Mouse (Mus musculus) embryo, embryonic 9.5 days (tissue): ENCODE measurements around the gene Jmjd1c.

Experiments used
- DNase-seq: peaks from one replicate; pipeline ENCODE4 v3.0.0-alpha.2; 2017; ENCODE audit errors: extremely low spot score

The Jmjd1c gene

GRCm38 (mm10) chr10:67226543-67226942, 130.6 kb downstream of the Jmjd1c start:
- no peak for DNase-seq

GRCm38 (mm10) chr10:67230439-67230838, 134.5 kb downstream of the Jmjd1c start:
- no peak for DNase-seq

GRCm38 (mm10) chr10:67247145-67247544, 151.2 kb downstream of the Jmjd1c start:
- peak; percentile 28 for DNase-seq

- no peak for DNase-seq
These were observed 153.6 kb downstream of the Jmjd1c start for GRCm38 (mm10) chr10:67249486-67249885.

GRCm38 (mm10) chr10:67250846-67251245, 154.9 kb downstream of the Jmjd1c start:
- no peak for DNase-seq

GRCm38 (mm10) chr10:67252353-67252752, 156.4 kb downstream of the Jmjd1c start:
- no peak for DNase-seq

GRCm38 (mm10) chr10:67253115-67253514, 157.2 kb downstream of the Jmjd1c start:
- no peak for DNase-seq

- peak; percentile 35 for DNase-seq
These were observed 168.9 kb downstream of the Jmjd1c start for GRCm38 (mm10) chr10:67264852-67265251.

GRCm38 (mm10) chr10:67275916-67276315, 180.0 kb downstream of the Jmjd1c start:
- DNase-seq, result no peak

- DNase-seq, result no peak
These were observed 185.9 kb downstream of the Jmjd1c start for GRCm38 (mm10) chr10:67281852-67282251.

GRCm38 (mm10) chr10:67282531-67282930, 186.6 kb downstream of the Jmjd1c start:
- DNase-seq, result no peak

GRCm38 (mm10) chr10:67283516-67283915, 187.6 kb downstream of the Jmjd1c start:
- no peak for DNase-seq

GRCm38 (mm10) chr10:67284311-67284710, 188.4 kb downstream of the Jmjd1c start:
- peak; percentile 37 for DNase-seq

GRCm38 (mm10) chr10:67284761-67285175, 188.8 kb downstream of the Jmjd1c start:
- no peak for DNase-seq

- peak; percentile 91 for DNase-seq
These were observed 189.4 kb downstream of the Jmjd1c start, which contains the start of gene Nrbf2 for GRCm38 (mm10) chr10:67285176-67285814. Nrbf2 (minus strand) TSS chr10:67285305.

- no peak for DNase-seq
These were observed 192.0 kb downstream of the Jmjd1c start for GRCm38 (mm10) chr10:67287877-67288276.

- no peak for DNase-seq
These were observed 194.7 kb downstream of the Jmjd1c start for GRCm38 (mm10) chr10:67290622-67291021.

GRCm38 (mm10) chr10:67291087-67291486, 195.2 kb downstream of the Jmjd1c start:
- DNase-seq, result no peak

GRCm38 (mm10) chr10:67295331-67295730, 199.4 kb downstream of the Jmjd1c start:
- DNase-seq, result no peak

GRCm38 (mm10) chr10:67295938-67296466, 200.1 kb downstream of the Jmjd1c start:
- DNase-seq, result no peak

- DNase-seq, result no peak
These were observed 200.7 kb downstream of the Jmjd1c start for GRCm38 (mm10) chr10:67296482-67297152.

- no peak for DNase-seq
These were observed 201.4 kb downstream of the Jmjd1c start for GRCm38 (mm10) chr10:67297175-67297855.
